In genomic region chr17:67930957-67931356, GRCm38 (mm10) we compare ENCODE assay signal across 24 mouse cellular contexts.
A peak's percentile ranks its signal among the peaks of the same experiment; 100 is the strongest.
DNase-seq lines count a peak whose midpoint lies in the region; ATAC-seq and TF ChIP-seq lines count a peak whose summit lies in the region.
"Had no signal": no experiment of that assay in that cellular context is flagged by ENCODE, and none has a peak within 500 bp of the region (broad histone marks: within the 10 kb centered on the region; RNA-seq: fewer than 3 reads in every experiment).

No protein-coding gene starts in this region.

- H3K4me3 ChIP-seq in kidney, embryonic 15.5 days (replicated peaks): no peak overlapping the region
- no peak overlapping the region for H3K4me3 ChIP-seq in kidney, adult 2 months (ENCODE audit: insufficient read depth, low read depth, low read length)
- no peak overlapping the region for H3K4me3 ChIP-seq in liver, postnatal 0 days (ENCODE audit: low read depth, low read length)
- no peak overlapping the region for H3K4me3 ChIP-seq in liver, embryonic 12.5 days
- H3K4me3 ChIP-seq: embryonic facial prominence, embryonic 15.5 days; erythroblast, embryonic 14.5 days; forebrain, embryonic 10.5 days; heart, embryonic 13.5 days; hindbrain, embryonic 12.5 days had no signal

- H3K9me3 ChIP-seq in kidney, embryonic 15.5 days (replicated peaks): no peaks in the 10 kb centered on the region
- H3K9me3 ChIP-seq in liver, postnatal 0 days (ENCODE audit: low read length): no peaks in the 10 kb centered on the region
- H3K9me3 ChIP-seq in liver, embryonic 12.5 days (replicated peaks): no peaks in the 10 kb centered on the region
- H3K9me3 ChIP-seq: embryonic facial prominence, embryonic 15.5 days; forebrain, embryonic 10.5 days; heart, embryonic 13.5 days; hindbrain, embryonic 12.5 days had no signal

- ATAC-seq in kidney, embryonic 15.5 days (replicated peaks; ENCODE audit: low FRiP score): peak; percentile 52; the same call in 1 of the 2 replicates
- peak; percentile 19; the same call in 1 of the 2 replicates for ATAC-seq in liver, postnatal 0 days
- no peak for ATAC-seq in liver, embryonic 12.5 days
- peak; percentile 93 for ATAC-seq in common myeloid progenitor, adult 5-6 weeks (replicated peaks; ENCODE audit: low read depth, poor library complexity, severe bottlenecking)
- ATAC-seq in megakaryocyte progenitor cell, adult 5-6 weeks (replicated peaks; ENCODE audit: poor library complexity): peak; percentile 93
- ATAC-seq: activated CD4-positive, CD25-positive, alpha-beta regulatory T cell, adult 4 months; forebrain, embryonic 14.5 days; hindbrain, embryonic 16.5 days had no signal

- no peak for TF ChIP-seq EP300 in liver, postnatal 0 days (IDR thresholded peaks at IDR 0.05; ENCODE audit: low read depth)

- H3K27ac ChIP-seq in kidney, embryonic 15.5 days: no peak overlapping the region
- H3K27ac ChIP-seq in kidney, adult 2 months (ENCODE audit: insufficient read depth, low read depth, low read length): no peak overlapping the region
- H3K27ac ChIP-seq in liver, postnatal 0 days (ENCODE audit: low read depth): no peak overlapping the region
- no peak overlapping the region for H3K27ac ChIP-seq in liver, embryonic 12.5 days
- H3K27ac ChIP-seq: embryonic facial prominence, embryonic 15.5 days; forebrain, embryonic 10.5 days; heart, embryonic 13.5 days; hindbrain, embryonic 12.5 days had no signal

- no peak overlapping the region for H3K9ac ChIP-seq in kidney, embryonic 15.5 days
- no peak overlapping the region for H3K9ac ChIP-seq in liver, postnatal 0 days (replicated peaks)
- no peak overlapping the region for H3K9ac ChIP-seq in liver, embryonic 12.5 days
- H3K9ac ChIP-seq: embryonic facial prominence, embryonic 15.5 days; heart, embryonic 13.5 days; hindbrain, embryonic 12.5 days had no signal

- TF ChIP-seq CTCF in kidney, adult 2 months (conservative IDR thresholded peaks at IDR 0.05; ENCODE audit: insufficient read depth, insufficient read length, low read depth, low read length): no peak
- TF ChIP-seq CTCF in liver, postnatal 0 days (IDR thresholded peaks at IDR 0.05; ENCODE audit: low read depth): no peak

- TF ChIP-seq POLR2A in kidney, adult 2 months (IDR thresholded peaks at IDR 0.05; ENCODE audit: low read depth, low read length): no peak

- intact Hi-C loops in left cerebral cortex, postnatal 14 days (cut with DNase I): no loop called here

- no peak for DNase-seq in kidney, adult 2 months
- DNase-seq in liver, postnatal 0 days: no peak
- DNase-seq in left cerebral cortex, postnatal 14 days (ENCODE audit: low spot score in 2 of 2): no peak
- DNase-seq in left cerebral cortex, adult 18-20 months (ENCODE audit: low spot score in 2 of 2): no peak
- DNase-seq: adrenal gland, postnatal 14 days; cerebellum, adult 2 months; cerebellum, postnatal 10 days; embryo, embryonic 11 days; gastrocnemius, postnatal 10 days; heart, postnatal 36 days had no signal

- H3K36me3 ChIP-seq in kidney, embryonic 15.5 days: peaks cover 13% of the 10 kb centered on the region
- no peaks in the 10 kb centered on the region for H3K36me3 ChIP-seq in kidney, adult 2 months (ENCODE audit: control insufficient read depth, insufficient read depth, low read length)
- H3K36me3 ChIP-seq in liver, postnatal 0 days (replicated peaks; ENCODE audit: insufficient read depth, low read length): no peaks in the 10 kb centered on the region
- H3K36me3 ChIP-seq in liver, embryonic 12.5 days: no peaks in the 10 kb centered on the region
- H3K36me3 ChIP-seq: hindbrain, embryonic 12.5 days had no signal

- 41% methylated on average over 3 of the region's 3 CpGs for WGBS in kidney, embryonic 15.5 days
- WGBS in kidney, adult 2 months: 70% methylated on average over 3 of the region's 3 CpGs
- WGBS in liver, postnatal 0 days (ENCODE audit: insufficient replicate concordance): 74% methylated on average over 3 of the region's 3 CpGs
- 52% methylated on average over 3 of the region's 3 CpGs for WGBS in liver, embryonic 12.5 days (ENCODE audit: insufficient replicate concordance)

- peaks cover 15% of the 10 kb centered on the region for H3K4me1 ChIP-seq in kidney, embryonic 15.5 days
- no peaks in the 10 kb centered on the region for H3K4me1 ChIP-seq in kidney, adult 2 months (ENCODE audit: control insufficient read depth, insufficient read depth, low read length)
- H3K4me1 ChIP-seq in liver, postnatal 0 days (ENCODE audit: insufficient read depth): no peaks in the 10 kb centered on the region
- no peaks in the 10 kb centered on the region for H3K4me1 ChIP-seq in liver, embryonic 12.5 days
- H3K4me1 ChIP-seq: embryonic facial prominence, embryonic 15.5 days; forebrain, embryonic 10.5 days; hindbrain, embryonic 12.5 days had no signal

- H3K4me2 ChIP-seq in kidney, embryonic 15.5 days: no peak overlapping the region
- no peak overlapping the region for H3K4me2 ChIP-seq in liver, postnatal 0 days (ENCODE audit: low read depth, low read length)
- H3K4me2 ChIP-seq in liver, embryonic 12.5 days: no peak overlapping the region
- H3K4me2 ChIP-seq: embryonic facial prominence, embryonic 15.5 days; heart, embryonic 13.5 days; hindbrain, embryonic 12.5 days had no signal

- H3K27me3 ChIP-seq in kidney, embryonic 15.5 days: no peaks in the 10 kb centered on the region
- no peaks in the 10 kb centered on the region for H3K27me3 ChIP-seq in kidney, adult 2 months (replicated peaks; ENCODE audit: control insufficient read depth, insufficient read depth, low read length)
- no peaks in the 10 kb centered on the region for H3K27me3 ChIP-seq in liver, postnatal 0 days (ENCODE audit: insufficient read depth, low read length)
- H3K27me3 ChIP-seq in liver, embryonic 12.5 days (replicated peaks): no peaks in the 10 kb centered on the region
- H3K27me3 ChIP-seq: CH12.LX; embryonic facial prominence, embryonic 15.5 days; heart, embryonic 13.5 days; hindbrain, embryonic 12.5 days; Patski had no signal
